Mouse (Mus musculus): ENCODE data around the gene Naa30. TPM values are rescaled to one million over a fixed set of nuclear protein-coding genes. Genes with fewer than 3 reads are reported as not detected.
"Not testable (repeated sequence)": the region's sequence is repeated elsewhere in the genome, so short reads cannot be mapped to it uniquely, and the experiment has no call there.

Gene Naa30
- total RNA-seq (2021), result 10 to 100 TPM; 37.1 to 40.1 TPM
- long read RNA-seq, experiment 1, full-length matches to known transcripts, result 49 of 66 reads
- long read RNA-seq, experiment 1, partial matches to known transcripts, result 12 of 66 reads
- long read RNA-seq, experiment 1, other reads (novel, unspliced or antisense), result 5 of 66 reads
- long read RNA-seq, experiment 2, full-length matches to known transcripts, result 57 of 77 reads
- long read RNA-seq, experiment 2, partial matches to known transcripts, result 17 of 77 reads
- long read RNA-seq, experiment 2, other reads (novel, unspliced or antisense), result 3 of 77 reads

DNA sequence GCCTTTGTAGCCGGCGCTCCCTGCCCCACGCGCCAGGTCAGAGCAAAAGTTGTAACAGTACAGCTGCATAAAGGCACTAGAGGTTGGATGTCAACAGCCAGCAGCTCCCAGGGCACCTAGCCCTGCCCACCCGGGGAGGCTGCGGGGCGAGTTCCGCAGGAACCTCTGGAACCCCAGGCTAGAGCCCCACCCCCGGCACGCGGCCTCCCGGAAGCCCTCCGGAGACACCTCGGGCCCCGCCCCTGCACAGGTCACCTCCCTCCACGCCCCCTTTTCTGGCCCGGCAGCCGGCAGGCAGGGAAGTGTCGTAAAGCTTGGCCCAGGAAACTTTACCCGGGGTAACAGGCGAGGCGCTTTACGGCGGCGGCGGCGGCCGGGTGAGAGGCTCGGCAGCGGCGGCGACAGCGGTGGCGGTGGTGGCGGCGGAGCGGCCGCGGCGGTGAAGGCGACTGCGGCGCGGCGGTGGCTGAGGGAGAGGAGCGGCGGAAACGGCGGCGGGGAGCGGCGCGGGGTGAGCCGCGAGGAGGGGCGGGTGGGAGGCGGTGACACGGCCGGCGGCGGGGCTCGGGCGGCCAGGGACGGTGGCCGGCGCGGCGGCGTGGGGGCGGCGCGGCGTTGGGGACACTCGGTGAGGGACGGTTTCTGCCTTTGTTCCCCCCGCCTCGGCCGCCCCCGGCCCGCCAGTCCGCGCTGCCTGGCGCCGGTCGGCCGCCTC lies at the start of gene Naa30:
Naa30 (plus strand) TSS at position 360 of the 715 bp plus-strand sequence.
- peak; percentile 94 to 97 for DNase-seq (ENCODE audit: low spot score in 2 of 2)

- DNase-seq (ENCODE audit: low spot score in 2 of 2), result peak in 1 of 2 experiments; percentile 5
These were observed 44.8 kb upstream of the Naa30 start for GRCm38 (mm10) chr14:49127162-49127779.

GRCm38 (mm10) chr14:49128544-49129263 lies 43.3 kb upstream of the Naa30 start:
- no peak for DNase-seq (ENCODE audit: low spot score in 2 of 2)

DNA sequence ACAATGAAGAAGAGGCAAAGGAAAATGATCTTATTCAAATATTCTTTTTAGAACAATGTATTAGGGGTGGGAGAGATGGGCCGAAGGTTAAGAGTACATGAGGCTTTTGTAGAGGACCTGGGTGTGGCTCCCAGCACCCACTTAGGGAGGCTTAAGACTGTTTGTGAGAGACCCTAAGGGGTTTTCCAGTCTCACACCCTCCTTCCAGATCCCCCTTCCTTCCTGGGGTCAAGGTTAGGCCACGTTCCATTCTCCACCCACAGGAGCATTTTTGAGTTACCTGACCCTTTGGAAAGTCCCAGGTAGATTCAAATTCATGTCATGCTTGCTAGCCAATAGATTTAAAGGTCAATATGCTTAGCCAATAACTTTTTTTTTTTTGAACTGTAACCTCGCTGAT lies 39.6 kb upstream of the Naa30 start:
- no peak for DNase-seq (ENCODE audit: low spot score in 2 of 2)

DNA sequence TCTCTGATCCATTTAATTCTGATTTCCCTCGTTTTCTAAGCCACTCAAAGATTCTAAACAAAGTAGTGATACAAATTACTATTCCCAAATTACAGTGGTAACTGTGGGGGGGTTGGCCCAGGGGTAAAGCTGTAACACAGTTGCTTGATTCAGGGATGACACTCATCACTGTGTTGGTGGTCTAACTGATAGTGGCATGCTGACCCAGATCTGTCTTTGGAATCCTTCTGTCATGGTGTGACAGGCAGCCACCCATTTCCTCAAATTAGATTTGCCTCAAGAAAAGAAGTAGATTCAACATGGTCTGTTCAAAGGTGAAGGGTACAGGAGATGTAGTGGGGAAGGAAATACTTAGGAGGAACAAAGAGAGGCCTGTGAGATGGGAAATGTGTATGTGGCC lies 33.9 kb upstream of the Naa30 start:
- DNase-seq (ENCODE audit: low spot score in 2 of 2), result no peak

DNA sequence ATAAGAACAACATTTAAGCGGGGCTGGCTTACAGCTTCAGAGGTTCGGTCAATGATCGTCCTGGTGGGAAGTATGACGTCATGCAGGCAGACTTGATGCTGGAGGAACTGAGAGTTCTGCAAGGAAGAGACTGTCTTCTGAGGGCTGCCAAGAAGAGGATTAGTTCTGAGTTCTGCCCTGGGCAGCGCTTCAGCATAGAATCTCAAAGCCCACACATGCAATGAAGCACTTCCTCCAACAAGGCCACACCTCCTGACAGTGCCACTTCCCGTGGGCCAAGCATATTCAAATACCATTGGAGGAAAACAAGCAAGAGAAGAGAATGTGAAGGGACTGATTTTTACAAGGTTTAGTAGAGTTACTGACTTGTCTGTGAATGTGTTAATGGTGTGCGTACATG lies 31.3 kb upstream of the Naa30 start:
- no peak for DNase-seq (ENCODE audit: low spot score in 2 of 2)

- DNase-seq (ENCODE audit: low spot score in 2 of 2), result peak; percentile 63 to 79
These were observed 18.2 kb upstream of the Naa30 start for GRCm38 (mm10) chr14:49153801-49154200.

DNA sequence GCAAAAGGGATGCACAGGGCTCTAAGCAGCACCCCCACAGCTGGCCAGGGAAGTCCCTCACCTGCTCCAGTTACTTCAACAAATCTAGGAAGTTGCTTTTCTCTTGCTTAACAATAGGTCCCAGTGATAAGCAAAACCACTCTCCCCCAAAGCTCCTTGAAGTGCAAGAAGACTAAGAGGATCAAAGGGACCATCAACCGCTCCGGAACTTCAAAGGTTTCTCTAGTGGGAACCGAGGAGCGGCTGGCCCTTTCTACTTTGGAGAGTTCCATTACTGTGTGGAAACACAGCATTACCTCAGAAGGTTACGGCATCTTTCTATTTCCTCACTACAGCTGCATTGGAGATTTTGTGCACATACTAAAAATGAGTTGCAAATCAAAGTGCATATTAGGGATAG lies 16.5 kb upstream of the Naa30 start:
- no peak for DNase-seq (ENCODE audit: low spot score in 2 of 2)

- DNase-seq (ENCODE audit: low spot score in 2 of 2), result no peak
These were observed 13.7 kb upstream of the Naa30 start for GRCm38 (mm10) chr14:49158143-49158925.

GRCm38 (mm10) chr14:49171286-49171685 lies 740 bp upstream of the Naa30 start:
- DNase-seq (ENCODE audit: low spot score in 2 of 2), result no peak

DNA sequence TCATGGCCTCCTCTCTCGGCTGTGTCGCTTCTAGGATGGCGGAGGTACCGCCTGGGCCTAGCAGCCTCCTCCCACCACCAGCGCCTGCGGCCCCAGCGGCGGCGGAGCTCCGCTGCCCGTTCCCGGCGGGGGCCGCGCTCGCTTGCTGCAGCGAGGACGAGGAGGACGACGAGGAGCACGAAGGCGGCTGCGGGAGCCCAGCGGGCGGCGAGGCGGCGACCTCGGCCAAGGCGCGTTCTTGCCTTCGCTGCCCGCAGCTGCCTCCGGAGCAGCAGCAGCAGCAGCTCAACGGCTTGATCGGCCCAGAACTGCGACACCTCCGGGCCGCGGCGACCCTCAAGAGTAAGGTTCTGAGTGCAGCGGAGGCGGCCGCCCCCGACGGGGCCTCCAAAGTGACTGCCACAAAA lies 559 bp downstream of the Naa30 start:
- peak in 1 of 2 experiments; percentile 64 for DNase-seq (ENCODE audit: low spot score in 2 of 2)

DNA sequence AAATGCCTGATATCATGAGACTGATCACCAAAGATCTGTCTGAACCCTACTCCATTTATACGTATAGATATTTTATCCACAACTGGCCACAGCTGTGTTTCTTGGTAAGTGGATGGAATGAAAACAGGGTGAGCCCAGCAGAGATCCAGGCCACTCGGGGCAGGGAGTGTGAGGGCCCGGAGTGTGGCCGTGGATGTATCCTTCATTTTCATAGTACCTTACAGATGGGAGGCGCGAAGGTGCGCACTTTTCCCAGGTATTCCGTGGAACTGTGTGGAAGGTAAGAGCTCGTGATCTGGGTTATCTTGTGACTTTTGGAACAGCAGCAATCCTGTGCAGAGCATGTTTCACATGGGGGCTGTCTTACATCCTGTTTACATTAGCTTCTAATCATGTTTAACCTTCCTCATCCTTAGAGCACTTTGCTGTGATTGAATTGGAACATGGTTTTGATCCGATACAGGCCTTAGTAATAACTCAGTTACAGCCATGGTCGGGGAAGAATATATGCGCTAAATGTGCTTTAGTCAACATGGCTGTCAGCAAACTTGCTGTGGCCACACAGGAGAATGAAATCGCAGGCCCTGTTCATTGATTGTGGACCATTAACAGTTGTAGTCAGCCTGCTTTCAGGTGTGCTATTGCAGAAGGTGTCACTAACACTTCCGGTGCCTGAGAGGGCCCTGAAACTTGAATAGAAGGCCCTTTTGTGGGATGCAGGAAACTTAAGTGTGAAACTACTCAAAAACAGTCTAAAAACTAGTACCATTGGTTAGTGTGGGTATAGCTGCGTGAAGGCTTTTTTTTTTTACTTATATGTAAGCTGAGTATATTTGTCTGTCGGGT lies 1.5 kb downstream of the Naa30 start:
- no peak for DNase-seq (ENCODE audit: low spot score in 2 of 2)

DNA sequence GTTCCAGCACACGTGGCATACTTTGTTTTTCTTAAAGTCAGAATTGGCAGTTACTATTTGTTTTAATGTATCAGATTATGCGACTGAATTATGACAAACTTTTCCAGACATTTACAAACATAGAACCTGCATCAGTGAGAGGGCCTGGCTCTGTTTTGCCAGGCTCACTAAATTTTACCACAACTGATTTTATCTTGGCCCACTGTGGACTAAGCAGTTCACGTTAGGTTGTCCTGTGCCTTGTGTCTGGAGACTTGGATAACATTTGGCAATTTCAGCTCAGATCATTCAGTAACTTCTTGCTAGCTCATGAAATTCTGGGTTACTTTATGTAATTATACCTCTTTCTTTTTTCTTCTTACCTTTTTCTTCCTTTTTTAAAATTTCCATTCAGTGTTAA lies 7.7 kb downstream of the Naa30 start:
- no peak for DNase-seq (ENCODE audit: low spot score in 2 of 2)

- no peak for DNase-seq (ENCODE audit: low spot score in 2 of 2)
These were observed 14.2 kb downstream of the Naa30 start for GRCm38 (mm10) chr14:49186270-49186669.

GRCm38 (mm10) chr14:49197031-49197527 lies 25.1 kb downstream of the Naa30 start:
- no peak for DNase-seq (ENCODE audit: low spot score in 2 of 2)

GRCm38 (mm10) chr14:49201073-49201778 lies 29.2 kb downstream of the Naa30 start:
- no peak for DNase-seq (ENCODE audit: low spot score in 2 of 2)

GRCm38 (mm10) chr14:49210215-49210614 lies 38.2 kb downstream of the Naa30 start:
- not testable (repeated sequence) for DNase-seq (ENCODE audit: low spot score in 2 of 2)

DNA sequence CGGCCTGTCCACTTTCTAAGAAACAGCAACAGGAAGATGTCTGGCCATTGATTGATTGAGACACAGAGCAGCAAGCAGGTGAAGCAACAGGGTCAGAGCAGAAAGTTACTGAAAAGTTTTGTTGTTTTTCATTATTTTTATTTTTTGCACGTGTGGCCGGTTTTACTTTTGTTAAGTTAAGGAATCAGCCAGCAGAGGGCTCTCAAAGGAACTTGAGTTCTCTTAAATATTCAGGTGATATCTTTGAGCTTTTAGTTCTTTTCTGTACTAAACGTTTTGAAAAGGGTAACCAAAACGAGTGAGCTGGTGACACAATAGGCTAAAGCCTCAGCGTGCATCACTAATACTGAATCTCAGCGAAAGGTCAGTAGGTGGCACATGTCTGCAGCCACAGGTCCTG lies 46.7 kb downstream of the Naa30 start:
- DNase-seq (ENCODE audit: low spot score in 2 of 2), result no peak

DNA sequence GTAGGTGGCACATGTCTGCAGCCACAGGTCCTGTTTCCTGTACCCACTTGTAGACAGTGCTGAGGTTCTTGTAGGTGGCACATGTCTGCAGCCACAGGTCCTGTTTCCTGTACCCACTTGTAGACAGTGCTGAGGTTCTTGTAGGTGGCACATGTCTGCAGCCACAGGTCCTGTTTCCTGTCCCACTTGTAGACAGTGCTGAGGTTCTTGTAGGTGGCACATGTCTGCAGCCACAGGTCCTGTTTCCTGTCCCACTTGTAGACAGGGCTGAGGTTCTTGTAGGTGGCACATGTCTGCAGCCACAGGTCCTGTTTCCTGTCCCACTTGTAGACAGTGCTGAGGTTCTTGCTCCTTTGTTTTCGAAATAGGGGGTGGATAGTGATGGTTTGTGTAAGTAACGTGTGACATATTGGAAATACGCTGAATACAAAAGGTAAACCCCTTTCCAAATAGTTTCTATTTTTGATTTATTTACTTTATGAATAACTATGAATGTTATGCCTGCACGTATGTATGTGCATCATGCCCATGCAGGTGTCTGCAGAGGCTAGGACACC lies 47.5 kb downstream of the Naa30 start:
- not testable (repeated sequence) for DNase-seq (ENCODE audit: low spot score in 2 of 2)
